Mouse (Mus musculus) right cerebral cortex, adult 18-20 months (tissue): ENCODE measurements at regions not wholly inside any gene's neighbourhood (a gene's known extent, or its start where the extent isn't known, plus 50 kb on each side); places are given as distances from the start of the nearest gene placed in this dataset.
"Not testable (repeated sequence)": the region's sequence is repeated elsewhere in the genome, so short reads cannot be mapped to it uniquely, and the experiment has no call there.

Experiments
- DNase-seq: peaks from one replicate; pipeline ENCODE4 v3.0.0; 2022; ENCODE audit warnings: mixed read lengths

GRCm38 (mm10) chr10:14333344-14333743, 212.1 kb downstream of the Adgrg6 start:
- no peak for DNase-seq

DNA sequence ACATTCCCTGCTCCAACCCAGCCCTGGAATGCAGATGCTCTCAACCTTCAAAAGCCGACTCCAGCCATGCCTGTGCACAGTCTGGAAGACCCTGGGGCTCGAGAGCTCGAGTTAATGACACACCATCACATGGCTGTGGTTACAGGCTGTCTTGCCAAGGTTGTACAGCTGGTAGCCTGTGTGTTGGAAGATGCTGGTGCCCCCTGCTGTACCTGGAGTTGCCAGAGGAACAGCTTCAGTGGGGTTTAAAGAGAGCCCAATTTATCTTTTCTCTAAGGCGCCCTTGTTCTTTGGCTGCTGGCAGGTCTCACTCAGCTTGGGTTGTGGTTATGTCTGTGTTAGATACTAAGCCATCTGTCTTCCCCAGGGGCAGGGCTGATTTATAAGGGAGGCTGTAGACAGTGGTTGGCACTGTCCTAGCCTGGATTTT, 212.8 kb downstream of the Adgrg6 start:
- peak; percentile 40 for DNase-seq

- DNase-seq = no peak
Observed at GRCm38 (mm10) chr10:14328846-14329245, 216.6 kb downstream of the Adgrg6 start.

DNA sequence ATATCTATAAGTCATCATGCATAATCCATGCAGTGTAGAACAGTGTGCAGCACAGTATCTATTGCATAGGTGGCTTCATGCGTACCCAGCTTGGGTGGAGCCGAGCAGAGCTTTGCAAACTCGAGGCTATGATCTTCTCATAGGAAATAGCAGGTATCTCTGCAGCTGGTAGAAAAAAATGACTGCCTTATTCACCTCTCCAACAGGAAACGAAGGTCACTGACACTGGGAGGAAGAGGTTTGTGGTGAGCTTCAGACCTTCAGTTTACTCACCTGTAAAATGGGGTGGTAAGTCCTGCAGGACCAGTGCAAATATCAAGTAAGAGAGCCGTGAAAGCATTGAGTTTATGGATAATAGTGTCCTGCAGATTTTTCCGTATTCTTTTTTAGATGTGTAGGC, 219.2 kb downstream of the Adgrg6 start:
- DNase-seq = no peak

DNA sequence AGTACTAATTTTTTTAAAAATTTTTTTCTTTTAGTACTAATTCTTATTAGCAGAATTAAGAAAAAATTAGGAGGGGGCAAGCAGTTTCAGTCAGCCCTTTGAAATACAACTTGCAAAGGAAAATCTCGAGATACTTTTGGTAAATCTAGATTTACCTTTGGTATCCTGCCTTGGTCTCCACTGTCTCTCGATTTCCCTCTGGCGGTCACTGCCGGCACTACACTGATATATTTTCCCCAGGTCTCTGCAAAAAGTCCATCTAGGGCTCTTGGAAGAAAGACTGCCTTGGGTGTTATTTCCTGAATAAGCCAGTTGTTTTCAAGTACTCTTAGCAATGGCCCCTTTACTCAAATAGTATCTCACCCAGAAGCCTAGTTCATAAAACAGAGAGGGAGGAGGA, 224.0 kb downstream of the Adgrg6 start:
- peak; percentile 86 for DNase-seq

DNA sequence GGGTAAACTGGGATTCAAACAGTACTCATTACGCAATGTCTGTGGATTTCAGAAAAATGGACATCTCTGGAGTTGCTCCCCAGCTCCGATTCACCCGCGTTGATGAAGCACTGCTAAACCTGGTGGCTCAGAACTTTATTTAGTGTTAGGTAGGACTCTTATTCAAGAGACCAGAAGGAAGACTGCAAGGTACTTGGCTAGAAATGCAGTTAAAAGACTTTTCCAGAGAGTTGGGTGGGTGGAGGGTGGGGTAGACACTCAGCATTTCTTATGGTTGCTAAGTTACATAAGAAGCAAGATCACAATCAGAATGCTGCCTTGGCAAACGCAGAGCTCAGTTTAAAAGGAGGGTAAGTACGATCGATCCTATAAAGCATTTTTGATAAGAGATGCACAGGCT, 230.2 kb downstream of the Adgrg6 start:
- DNase-seq = peak; percentile 24

GRCm38 (mm10) chr10:14314607-14315006, 230.9 kb downstream of the Adgrg6 start:
- DNase-seq = peak; percentile 87

- DNase-seq = peak; percentile 57
Observed at GRCm38 (mm10) chr10:14314004-14314581, 231.4 kb downstream of the Adgrg6 start.

DNA sequence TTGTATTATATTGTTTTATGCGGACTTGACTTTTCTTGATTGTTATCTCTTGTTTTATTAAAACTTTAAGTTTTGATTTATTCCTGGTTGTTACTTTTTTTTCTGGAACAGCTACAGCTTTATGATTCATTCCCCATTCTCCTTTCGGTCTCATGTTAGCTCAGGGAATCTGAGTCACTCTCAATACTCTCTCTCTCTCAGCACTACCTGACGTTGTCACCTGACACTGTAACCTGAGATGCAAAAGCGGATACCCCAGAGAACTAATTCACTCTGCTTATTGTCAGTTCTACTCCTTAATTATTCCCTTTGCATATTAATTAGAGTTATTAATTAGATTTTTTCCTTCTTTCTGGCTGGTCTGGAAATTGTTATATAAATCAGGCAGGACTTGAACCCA, 232.5 kb downstream of the Adgrg6 start:
- no peak for DNase-seq

GRCm38 (mm10) chr10:14311962-14312361, 233.5 kb downstream of the Adgrg6 start:
- no peak for DNase-seq

DNA sequence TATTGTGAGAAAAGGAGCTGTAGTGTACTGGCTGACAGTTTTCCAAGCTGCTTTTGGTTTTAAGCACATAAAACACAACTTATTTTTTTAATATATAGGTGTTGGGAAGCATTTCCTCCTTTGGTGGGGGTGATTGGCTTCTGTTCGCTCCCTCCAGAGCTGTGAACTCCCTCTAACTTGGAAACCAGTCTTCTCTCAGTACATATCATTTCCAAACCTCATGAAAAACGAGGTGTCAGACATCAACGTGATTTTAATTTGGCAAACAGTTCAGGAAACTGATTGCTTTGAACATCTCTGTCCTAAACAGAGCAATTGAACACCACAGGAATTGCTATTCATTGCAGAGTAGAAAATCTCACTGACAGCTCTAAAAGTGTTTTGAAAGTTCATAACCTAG, 238.6 kb downstream of the Adgrg6 start:
- no peak for DNase-seq

- DNase-seq = no peak
Observed at GRCm38 (mm10) chr10:14303476-14303875, 242.0 kb downstream of the Adgrg6 start.

- DNase-seq = no peak
Observed at GRCm38 (mm10) chr10:14296147-14296546, 249.3 kb downstream of the Adgrg6 start.

DNA sequence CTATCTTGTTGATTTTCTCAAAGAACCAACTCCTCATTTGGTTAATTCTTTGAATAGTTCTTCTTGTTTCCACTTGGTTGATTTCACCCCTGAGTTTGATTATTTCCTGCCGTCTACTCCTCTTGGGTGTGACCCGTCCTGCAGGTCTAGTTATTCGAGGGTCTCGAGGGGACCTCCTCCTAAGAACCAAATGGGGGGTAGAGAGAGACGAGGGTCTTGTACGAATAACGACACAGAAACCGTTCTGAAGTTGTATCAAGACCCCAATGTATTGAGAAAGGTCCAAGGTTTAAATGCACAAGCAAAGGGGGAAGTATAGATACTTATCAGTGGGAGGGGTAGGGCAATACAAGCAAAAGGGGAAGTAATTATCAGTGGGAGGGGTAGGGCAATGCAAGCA, 252.8 kb downstream of the Adgrg6 start:
- not testable (repeated sequence) for DNase-seq

GRCm38 (mm10) chr10:14287551-14287950, 257.9 kb downstream of the Adgrg6 start:
- no peak for DNase-seq

DNA sequence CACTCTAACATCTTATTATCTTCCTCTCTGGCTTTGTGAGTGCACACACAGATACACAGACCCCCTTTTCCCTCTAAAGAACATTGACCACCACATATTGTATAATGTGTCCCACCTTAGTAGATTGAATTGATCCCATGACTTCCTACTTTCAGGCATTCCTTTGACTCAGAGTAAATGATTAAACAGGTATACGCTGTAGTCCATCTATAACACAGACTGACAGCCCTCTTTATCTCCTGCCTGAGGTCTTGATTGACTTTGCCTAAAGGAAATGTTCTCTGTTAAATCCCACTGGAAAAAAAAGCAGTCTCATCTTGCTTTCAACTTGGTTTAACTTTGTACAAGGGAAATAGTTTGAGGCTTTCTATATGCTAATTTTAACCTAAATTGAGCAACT, 268.8 kb downstream of the Adgrg6 start:
- DNase-seq = no peak

DNA sequence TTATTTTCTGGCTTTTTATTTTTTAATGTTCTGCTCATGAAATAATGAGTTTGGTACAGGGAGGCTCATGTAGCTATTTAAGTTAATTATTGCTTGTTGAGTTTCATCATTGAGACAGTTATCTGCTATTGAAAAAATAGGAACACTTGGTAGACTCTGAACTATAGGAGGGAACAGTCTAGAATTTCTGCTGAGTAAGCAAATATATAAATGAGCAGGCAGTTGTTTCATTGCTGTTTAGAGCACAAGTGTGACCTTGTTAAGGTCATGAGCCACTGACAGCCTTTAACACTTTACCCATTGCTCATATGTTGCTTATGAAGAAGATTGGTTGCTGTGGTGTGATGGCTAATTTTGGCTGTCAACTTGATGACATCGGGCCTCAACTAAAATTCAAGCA, 270.0 kb downstream of the Adgrg6 start:
- no peak for DNase-seq

GRCm38 (mm10) chr10:14270008-14270407, 275.5 kb downstream of the Adgrg6 start:
- no peak for DNase-seq

DNA sequence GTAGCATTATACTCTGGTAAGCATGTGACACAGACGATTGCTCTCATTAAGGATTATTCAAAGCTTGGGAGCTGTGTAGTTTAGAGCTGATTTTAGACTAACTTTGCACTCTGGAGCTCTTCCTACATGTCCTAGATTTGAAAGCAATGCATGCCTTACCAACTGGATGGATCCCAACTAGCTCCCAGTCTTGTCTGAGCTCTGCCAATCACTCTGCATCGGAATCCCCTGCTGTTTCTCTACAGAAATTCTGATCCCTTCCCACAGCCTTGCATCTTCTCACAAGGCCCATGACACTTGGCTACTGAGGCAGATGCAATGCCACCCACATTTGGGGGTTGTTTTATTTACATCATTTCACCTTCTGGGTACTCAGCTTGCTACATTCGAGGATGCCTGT, 277.8 kb downstream of the Adgrg6 start:
- DNase-seq = peak; percentile 30

GRCm38 (mm10) chr10:14239670-14240069, 273.8 kb downstream of the Hivep2 start:
- DNase-seq = no peak

DNA sequence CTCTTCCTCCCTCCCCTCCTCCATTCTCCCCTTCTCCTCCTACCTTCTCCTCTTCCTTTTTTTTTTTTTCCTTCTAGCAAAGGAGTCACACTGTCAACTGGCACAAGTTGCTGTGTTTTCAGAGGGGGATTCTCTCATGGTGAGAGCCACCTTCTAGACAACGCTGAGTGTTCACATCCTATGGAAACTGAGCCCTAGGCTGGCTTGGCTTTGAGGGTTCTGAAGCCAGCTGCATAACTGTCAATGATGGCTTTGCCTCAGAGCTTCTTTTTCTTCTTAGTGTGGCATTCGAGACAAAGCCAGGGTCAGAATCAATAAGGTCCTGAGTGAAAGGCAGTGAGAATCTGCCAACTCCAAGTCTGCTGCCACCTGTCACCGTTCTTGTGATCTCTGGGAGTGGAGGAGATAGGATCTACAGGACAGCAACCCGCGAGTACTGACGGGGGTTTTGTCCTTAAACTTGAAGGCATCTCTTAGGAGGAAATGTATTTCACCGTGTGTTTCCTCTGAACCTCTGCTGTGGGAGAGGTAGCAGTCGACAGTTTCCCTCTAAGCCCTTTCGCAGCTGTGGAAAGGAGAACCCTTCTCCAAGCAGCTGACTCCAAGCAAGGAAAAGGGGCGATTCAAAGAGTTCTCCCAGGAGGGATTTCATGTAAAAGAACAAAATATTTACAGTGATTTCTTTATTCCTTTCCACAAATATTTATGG, 269.2 kb downstream of the Hivep2 start:
- DNase-seq = no peak

GRCm38 (mm10) chr10:14234005-14234602, 268.2 kb downstream of the Hivep2 start:
- no peak for DNase-seq

- no peak for DNase-seq
Observed at GRCm38 (mm10) chr10:14233335-14233734, 267.5 kb downstream of the Hivep2 start.

GRCm38 (mm10) chr10:14231464-14231863, 265.6 kb downstream of the Hivep2 start:
- DNase-seq = no peak
